Mouse (Mus musculus) adrenal gland, adult 18-20 months (tissue): ENCODE data around the gene Ubd. TPM values are rescaled to one million over a fixed set of nuclear protein-coding genes. Genes with fewer than 3 reads are reported as not detected.

Experiments used
- total RNA-seq, 2 experiments: library from RNA; stranded (reverse); gene quantifications; 1 replicate in 1 of 2; 2 replicates in 1 of 2; pipeline ENCODE4 v1.2.3; 2021

Ubd gene
- total RNA-seq, 2 experiments from 2014 or later = 0.67 TPM; not detected in 1

Other genes starting within 250 kb of the Ubd start
- 100 to 1,000 TPM in 1 of 2 experiments, 10 to 100 TPM in 1; 84.2 to 100 TPM for gene Ppp1r11, start 242.2 kb upstream of the Ubd start, total RNA-seq
- 10 to 100 TPM; 45.3 to 50.7 TPM for gene Znrd1, start 235.3 kb upstream of the Ubd start, total RNA-seq
- gene Znrd1as, start 235.3 kb upstream of the Ubd start, total RNA-seq = 10 to 100 TPM; 12.4 to 13.3 TPM
- not detected for gene 2410137M14Rik, start 212.7 kb upstream of the Ubd start, total RNA-seq
- gene H2-M5, start 204.4 kb upstream of the Ubd start, total RNA-seq = not detected
- gene Zfp57, start 192.7 kb upstream of the Ubd start, total RNA-seq = 1 to 10 TPM; 2.5 to 3.5 TPM
- gene Mog, start 170.5 kb upstream of the Ubd start, total RNA-seq = not detected
- gene Gabbr1, start 147.9 kb upstream of the Ubd start, total RNA-seq = 10 to 100 TPM; 23.3 to 28.6 TPM
- not detected for gene Olfr90, start 105.4 kb upstream of the Ubd start, total RNA-seq
- not detected for gene Olfr91, start 95.6 kb upstream of the Ubd start, total RNA-seq
- gene Olfr92, start 73.8 kb upstream of the Ubd start, total RNA-seq = not detected
- not detected for gene Olfr93, start 32.4 kb upstream of the Ubd start, total RNA-seq
- not detected for gene Olfr94, start 7.1 kb downstream of the Ubd start, total RNA-seq
- not detected for gene Olfr95, start 19.2 kb downstream of the Ubd start, total RNA-seq
- not detected for gene Olfr96, start 26.3 kb downstream of the Ubd start, total RNA-seq
- gene Olfr97, start 43.4 kb downstream of the Ubd start, total RNA-seq = not detected
- gene Olfr98, start 69.9 kb downstream of the Ubd start, total RNA-seq = not detected
- gene H2-M3, start 76.3 kb downstream of the Ubd start, total RNA-seq = 1 to 10 TPM; 5.1 to 8.1 TPM
- not detected for gene Olfr99, start 89.6 kb downstream of the Ubd start, total RNA-seq
- not detected for gene Olfr101, start 110.4 kb downstream of the Ubd start, total RNA-seq
- not detected for gene Olfr102, start 123.2 kb downstream of the Ubd start, total RNA-seq
- not detected for gene Olfr103, start 145.8 kb downstream of the Ubd start, total RNA-seq
- not detected for gene Olfr104-ps, start 165.7 kb downstream of the Ubd start, total RNA-seq
- not detected for gene Olfr105-ps, start 185.1 kb downstream of the Ubd start, total RNA-seq
- gene Olfr106-ps, start 196.5 kb downstream of the Ubd start, total RNA-seq = not detected
- not detected for gene Olfr107, start 205.3 kb downstream of the Ubd start, total RNA-seq